Mouse (Mus musculus): Measurements from ENCODE around the gene Fabp3. TPM values are rescaled to one million over a fixed set of nuclear protein-coding genes. Genes with fewer than 3 reads are reported as not detected.

Gene Fabp3
- total and polyA plus RNA-seq, 3 experiments: 0.60 TPM; not detected in 2

GRCm38 (mm10) chr4:130302285-130302870, 6.0 kb upstream of the Fabp3 start:
- Histone ChIP-seq H3K9me3 (replicated peaks; ENCODE audit: insufficient read depth, low read length) (no peaks in the 10 kb centered on the region), H3K4me3 (ENCODE audit: control insufficient read depth in 1 of 2, insufficient read depth in 1 of 2, low read depth in 2 of 2, low read length in 2 of 2) (no peak overlapping the region), H3K27ac (ENCODE audit: control insufficient read depth, low read depth, low read length) (no peak overlapping the region), H3K4me1 (ENCODE audit: control insufficient read depth in 1 of 2, insufficient read depth in 2 of 2, low read length in 2 of 2) (peaks cover 4 to 17% of the 10 kb centered on the region in 2 experiments), H3K79me2 (ENCODE audit: control insufficient read depth, insufficient read depth, low read length, poor library complexity) (no peaks in the 10 kb centered on the region), H3K27me3 (ENCODE audit: control insufficient read depth in 1 of 2, insufficient read depth in 2 of 2, low read length in 2 of 2) (no peaks in the 10 kb centered on the region), H3K9ac (ENCODE audit: control insufficient read depth, low read depth, low read length, poor library complexity, severe bottlenecking) (no peak overlapping the region), H3K36me3 (ENCODE audit: control insufficient read depth in 1 of 2, insufficient read depth in 2 of 2, low read length in 2 of 2) (peaks cover 0 to 7% of the 10 kb centered on the region in 2 experiments; a peak in 2 of 4 replicates)
- TF ChIP-seq CTCF (IDR thresholded peaks at IDR 0.05 in 2 of 3, conservative IDR thresholded peaks at IDR 0.05 in 1 of 3; ENCODE audit: control insufficient read depth in 1 of 3, insufficient read depth in 1 of 3, low read depth in 2 of 3, low read length in 3 of 3, poor library complexity in 1 of 3, severe bottlenecking in 1 of 3) (no peak), RAD21 (IDR thresholded peaks at IDR 0.05; ENCODE audit: low read depth, low read length) (no peak), UBTF (IDR thresholded peaks at IDR 0.05; ENCODE audit: borderline replicate concordance, insufficient read depth, low read depth, low read length) (no peak), ZMIZ1 (IDR thresholded peaks at IDR 0.05; ENCODE audit: low read depth, low read length) (no peak), CHD2 (IDR thresholded peaks at IDR 0.05; ENCODE audit: low read length) (no peak), MYC (IDR thresholded peaks at IDR 0.05; ENCODE audit: low read depth, low read length) (no peak), POLR2AphosphoS2 (IDR thresholded peaks at IDR 0.05; ENCODE audit: low read length) (no peak), GATA1 (IDR thresholded peaks at IDR 0.05; ENCODE audit: low read depth, low read length) (0 out of 2 replicates have a peak, but pooled peaks have one; percentile 17), MAFK (IDR thresholded peaks at IDR 0.05; ENCODE audit: borderline replicate concordance, low read depth, low read length) (no peak), RCOR1 (IDR thresholded peaks at IDR 0.05; ENCODE audit: low read depth, low read length) (no peak), EP300 (IDR thresholded peaks at IDR 0.05; ENCODE audit: low read depth in 1 of 2, low read length in 2 of 2) (peak in 1 of 2 experiments; percentile 38; a peak in 2 of 4 replicates), NRF1 (IDR thresholded peaks at IDR 0.05; ENCODE audit: insufficient read depth, low read depth, low read length, poor library complexity, severe bottlenecking) (no peak), TAL1 (IDR thresholded peaks at IDR 0.05; ENCODE audit: low read length) (no peak; the same call in 1 of the 2 replicates), ETS1 (IDR thresholded peaks at IDR 0.05; ENCODE audit: low read depth, low read length) (peak; percentile 40; the same call in 1 of the 2 replicates), TCF12 (IDR thresholded peaks at IDR 0.05; ENCODE audit: low read depth, low read length) (peak; percentile 20; the same call in 1 of the 2 replicates)
- DNase-seq (ENCODE audit: low read depth, low spot score): peak; percentile 37

GRCm38 (mm10) chr4:130304746-130305145, 3.6 kb upstream of the Fabp3 start:
- TF ChIP-seq MEF2A (IDR thresholded peaks at IDR 0.05; ENCODE audit: extremely low read depth, insufficient replicate concordance, low read depth, low read length, poor library complexity, severe bottlenecking): no peak
- no peak for TF ChIP-seq RAD21 (IDR thresholded peaks at IDR 0.05; ENCODE audit: low read depth, low read length)
- Histone ChIP-seq H3K27ac (ENCODE audit: control insufficient read depth, low read depth, low read length) (no peak overlapping the region), H3K9ac (ENCODE audit: control insufficient read depth, low read depth, low read length, poor library complexity, severe bottlenecking) (no peak overlapping the region), H3K79me2 (ENCODE audit: control insufficient read depth, insufficient read depth, low read length, poor library complexity) (no peaks in the 10 kb centered on the region), H3K4me1 (ENCODE audit: control insufficient read depth in 1 of 2, insufficient read depth in 2 of 2, low read length in 2 of 2) (peaks cover 2 to 13% of the 10 kb centered on the region in 2 experiments; a peak in 3 of 4 replicates), H3K4me3 (ENCODE audit: control insufficient read depth in 1 of 2, insufficient read depth in 1 of 2, low read depth in 2 of 2, low read length in 2 of 2) (no peak overlapping the region), H3K9me3 (replicated peaks; ENCODE audit: insufficient read depth, low read length) (no peaks in the 10 kb centered on the region), H3K36me3 (ENCODE audit: control insufficient read depth in 1 of 2, insufficient read depth in 2 of 2, low read length in 2 of 2) (peaks cover 0 to 7% of the 10 kb centered on the region in 2 experiments; a peak in 2 of 4 replicates), H3K27me3 (ENCODE audit: control insufficient read depth in 1 of 2, insufficient read depth in 2 of 2, low read length in 2 of 2) (no peaks in the 10 kb centered on the region)
- DNase-seq (ENCODE audit: low read depth, low spot score): no peak
